Mouse (Mus musculus) CH12.LX (cell line): Measurements from ENCODE around the gene Dapk1. TPM values are rescaled to one million over a fixed set of nuclear protein-coding genes. Genes with fewer than 3 reads are reported as not detected.

Experiments
- DNase-seq: peaks from one replicate; pipeline ENCODE4 v3.0.0-alpha.2; 2013; ENCODE audit errors: extremely low read depth
- H3K27ac ChIP-seq: 2 replicates; pipeline ENCODE4 v1.5.1; 2012; ENCODE audit warnings: low read depth, mild to moderate bottlenecking, control low read depth, moderate library complexity; ENCODE audit not compliant: insufficient read depth
- H3K27me3 ChIP-seq: replicated peaks from 2 replicates; pipeline ENCODE3; 2012; ENCODE audit warnings: inconsistent platforms
- H3K36me3 ChIP-seq, 2 experiments: replicated peaks in 1 of 2; 2 replicates each; pipeline versions ENCODE3 to v1.6.1; 2012; ENCODE audit warnings: inconsistent platforms in 1 of 2, low read length in 1 of 2, mild to moderate bottlenecking in 1 of 2, mixed read lengths in 1 of 2, moderate library complexity in 1 of 2; ENCODE audit not compliant: control insufficient read depth in 1 of 2, insufficient read depth in 1 of 2
- H3K4me1 ChIP-seq, 2 experiments: 2 replicates each; pipeline ENCODE4 v1.6.1; 2012; ENCODE audit warnings: inconsistent platforms in 1 of 2, moderate library complexity in 1 of 2; ENCODE audit not compliant: insufficient read depth in 2 of 2, control insufficient read depth in 1 of 2
- H3K4me2 ChIP-seq: 2 replicates; pipeline ENCODE4 v1.6.1; 2012; ENCODE audit warnings: low read depth, mild to moderate bottlenecking, control low read depth; ENCODE audit not compliant: poor library complexity, insufficient read depth, severe bottlenecking
- H3K4me3 ChIP-seq, 3 experiments: fragments of 150-350 bp in 1 of 3; sonication (generic) in 1 of 3; replicated peaks in 1 of 3; 2 replicates each; pipeline versions ENCODE3 to v1.5.1; 2011 to 2012; ENCODE audit warnings: low read depth in 2 of 3, low read length in 2 of 3, mild to moderate bottlenecking in 2 of 3, moderate library complexity in 2 of 3, control low read depth in 1 of 3, improper control_type of control experiment in 1 of 3, inconsistent platforms in 1 of 3, mixed read lengths in 1 of 3; ENCODE audit not compliant: poor library complexity in 1 of 3
- H3K79me2 ChIP-seq: replicated peaks from 2 replicates; pipeline ENCODE4 v1.6.1; 2012; ENCODE audit warnings: mild to moderate bottlenecking, moderate library complexity; ENCODE audit not compliant: control insufficient read depth, poor library complexity, insufficient read depth, severe bottlenecking; ENCODE audit errors: extremely low read depth
- H3K9ac ChIP-seq: 2 replicates; pipeline ENCODE4 v1.6.1; 2012; ENCODE audit warnings: low read depth, mild to moderate bottlenecking, control low read depth, moderate library complexity; ENCODE audit not compliant: insufficient read depth
- H3K9me3 ChIP-seq: replicated peaks from 2 replicates; pipeline ENCODE3; 2012; ENCODE audit warnings: low read length, inconsistent platforms, mixed read lengths
- CHD1 ChIP-seq: IDR thresholded peaks from 2 replicates; pipeline ENCODE4 v1.6.1; 2012; ENCODE audit warnings: low read depth, low read length, improper control_type of control experiment, inconsistent platforms
- CTCF ChIP-seq, 2 experiments: IDR thresholded peaks in 1 of 2; conservative IDR thresholded peaks in 1 of 2; 2 replicates each; pipeline ENCODE4 v1.5.1; 2011 to 2012; ENCODE audit warnings: low read depth in 2 of 2, low read length in 2 of 2, improper control_type of control experiment in 1 of 2, inconsistent platforms in 1 of 2, mild to moderate bottlenecking in 1 of 2, moderate library complexity in 1 of 2
- E2F4 ChIP-seq: IDR thresholded peaks from 2 replicates; pipeline ENCODE4 v1.6.1; 2011; ENCODE audit warnings: low read depth, low read length, improper control_type of control experiment; ENCODE audit not compliant: insufficient replicate concordance
- ELF1 ChIP-seq: IDR thresholded peaks from 2 replicates; pipeline ENCODE4 v1.6.1; 2014; ENCODE audit warnings: low read depth, mild to moderate bottlenecking, inconsistent platforms, low read length, improper control_type of control experiment
- EP300 ChIP-seq: IDR thresholded peaks from 2 replicates; pipeline ENCODE4 v1.6.1; 2011; ENCODE audit warnings: low read length, improper control_type of control experiment
- ETS1 ChIP-seq: conservative IDR thresholded peaks from 2 replicates; pipeline ENCODE4 v1.6.1; 2012; ENCODE audit warnings: low read depth, mild to moderate bottlenecking, inconsistent platforms, low read length, improper control_type of control experiment, moderate library complexity
- IRF4 ChIP-seq: IDR thresholded peaks from 2 replicates; pipeline ENCODE4 v1.6.1; 2014; ENCODE audit warnings: low read depth, mild to moderate bottlenecking, inconsistent platforms, low read length, improper control_type of control experiment
- JUND ChIP-seq: conservative IDR thresholded peaks from 2 replicates; pipeline ENCODE4 v1.6.1; 2011; ENCODE audit warnings: low read depth, low read length, improper control_type of control experiment
- KAT2A ChIP-seq: IDR thresholded peaks from 2 replicates; pipeline ENCODE4 v1.6.1; 2012; ENCODE audit warnings: low read length, improper control_type of control experiment, inconsistent platforms; ENCODE audit not compliant: insufficient replicate concordance
- MAX ChIP-seq: IDR thresholded peaks from 2 replicates; pipeline ENCODE4 v1.6.1; 2011; ENCODE audit warnings: low read length, improper control_type of control experiment
- MAZ ChIP-seq: IDR thresholded peaks from 2 replicates; pipeline ENCODE4 v1.6.1; 2012; ENCODE audit warnings: low read depth, mild to moderate bottlenecking, inconsistent platforms, low read length, improper control_type of control experiment, moderate library complexity
- MXI1 ChIP-seq: IDR thresholded peaks from 2 replicates; pipeline ENCODE4 v1.6.1; 2011; ENCODE audit warnings: mild to moderate bottlenecking, low read depth, low read length, improper control_type of control experiment
- NELFE ChIP-seq: IDR thresholded peaks from 2 replicates; pipeline ENCODE4 v1.6.1; 2011; ENCODE audit warnings: low read depth, low read length, improper control_type of control experiment
- PAX5 ChIP-seq: IDR thresholded peaks from 2 replicates; pipeline ENCODE4 v1.6.1; 2012; ENCODE audit warnings: low read length, inconsistent platforms, mixed read lengths
- POLR2A ChIP-seq: IDR thresholded peaks from 2 replicates; pipeline ENCODE4 v1.6.1; 2011; ENCODE audit warnings: low read depth, mild to moderate bottlenecking, improper control_type of control experiment, low read length
- POLR2AphosphoS2 ChIP-seq: IDR thresholded peaks from 2 replicates; pipeline ENCODE4 v1.6.1; 2011; ENCODE audit warnings: low read depth, low read length, improper control_type of control experiment
- RAD21 ChIP-seq: IDR thresholded peaks from 2 replicates; pipeline ENCODE4 v1.6.1; 2011; ENCODE audit warnings: low read depth, mild to moderate bottlenecking, low read length, improper control_type of control experiment, moderate library complexity
- RCOR1 ChIP-seq: conservative IDR thresholded peaks from 2 replicates; pipeline ENCODE4 v1.6.1; 2012; ENCODE audit warnings: low read depth, mild to moderate bottlenecking, inconsistent platforms, low read length, improper control_type of control experiment
- SIN3A ChIP-seq: IDR thresholded peaks from 2 replicates; pipeline ENCODE4 v1.6.1; 2012; ENCODE audit warnings: low read length, improper control_type of control experiment, inconsistent platforms
- UBTF ChIP-seq: IDR thresholded peaks from 2 replicates; pipeline ENCODE4 v1.6.1; 2012; ENCODE audit warnings: low read depth, mild to moderate bottlenecking, inconsistent platforms, low read length, improper control_type of control experiment, moderate library complexity
- USF2 ChIP-seq: conservative IDR thresholded peaks from 2 replicates; pipeline ENCODE4 v1.6.1; 2011; ENCODE audit warnings: low read depth, low read length, improper control_type of control experiment
- ZC3H11A ChIP-seq: IDR thresholded peaks from 2 replicates; pipeline ENCODE4 v1.6.1; 2012; ENCODE audit warnings: low read depth, mild to moderate bottlenecking, inconsistent platforms, low read length, improper control_type of control experiment
- ZMIZ1 ChIP-seq: IDR thresholded peaks from 2 replicates; pipeline ENCODE4 v1.6.1; 2012; ENCODE audit warnings: low read depth, mild to moderate bottlenecking, inconsistent platforms, low read length, improper control_type of control experiment
- ZNF384 ChIP-seq: IDR thresholded peaks from 2 replicates; pipeline ENCODE4 v1.6.1; 2012; ENCODE audit warnings: low read depth, low read length, improper control_type of control experiment, inconsistent platforms
- dilution Hi-C: fragments of 300-500 bp; cut with MboI; formaldehyde crosslinking; loops from 2 replicates; pipeline ENCODE4 v1.14.3; 2020; ENCODE audit warnings: low sequenced_read_pairs; ENCODE audit not compliant: extremely low pct_unique_long_range_greater_than_20kb, extremely low pct_ligation_motif_present
- in situ Hi-C: fragments of 300-500 bp; cut with MboI; formaldehyde crosslinking; loops from 3 replicates; pipeline ENCODE4 v1.14.3; 2019; ENCODE audit warnings: low sequenced_read_pairs, low pct_ligation_motif_present, low pct_unique_long_range_greater_than_20kb, mixed read lengths
- polyA plus RNA-seq: library from polyadenylated mRNA; unstranded; fragments of >175 nt; gene quantifications from 2 replicates; pipeline ENCODE4 v1.2.1, GENCODE M21; 2012; ENCODE audit warnings: low read depth; ENCODE audit not compliant: insufficient read length
- total RNA-seq, 2 experiments: library from RNA; depleted of rRNA; stranded (reverse); fragments of 300-350 nt in 1 of 2; fragments of >200 nt in 1 of 2; gene quantifications; 2 replicates each; pipeline ENCODE4 v1.2.3; 2012 to 2014

The Dapk1 gene
- total and polyA plus RNA-seq, 3 experiments: not detected

DNA sequence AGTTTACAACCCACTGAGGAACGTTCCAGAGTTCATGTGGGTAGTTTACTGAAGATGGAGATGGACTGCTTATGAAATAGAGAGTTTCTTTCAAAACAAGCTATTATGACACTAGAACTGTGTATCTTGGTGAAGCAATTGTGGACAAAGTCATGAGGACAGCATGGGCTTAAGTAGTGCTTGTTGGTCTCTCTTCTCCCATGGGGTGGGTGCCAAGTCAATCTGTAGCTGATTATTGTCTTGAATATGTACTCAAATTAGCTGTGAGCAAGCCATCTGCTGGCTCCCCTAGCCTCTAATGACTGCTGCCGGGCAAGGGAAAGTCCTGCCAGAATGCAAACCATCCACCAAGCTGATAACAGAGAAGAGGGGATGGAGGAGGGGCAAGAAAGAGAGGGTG is 58.3 kb downstream of the Dapk1 start:
- H3K27me3 ChIP-seq: no peaks in the 10 kb centered on the region
- in situ Hi-C loops (no loop called here), dilution Hi-C loops (no loop called here)
- H3K27ac ChIP-seq: no peak overlapping the region
- no peaks in the 10 kb centered on the region for H3K79me2 ChIP-seq
- H3K9me3 ChIP-seq: peaks cover 85% of the 10 kb centered on the region
- H3K4me1 ChIP-seq: no peaks in the 10 kb centered on the region
- no peak for TF ChIP-seq RCOR1
- TF ChIP-seq RAD21: no peak
- no peak for TF ChIP-seq USF2
- no peak for TF ChIP-seq NELFE
- no peak overlapping the region for H3K9ac ChIP-seq
- no peaks in the 10 kb centered on the region for H3K36me3 ChIP-seq
- H3K4me3 ChIP-seq: no peak overlapping the region
- no peak for DNase-seq
- H3K4me2 ChIP-seq: no peak overlapping the region

DNA sequence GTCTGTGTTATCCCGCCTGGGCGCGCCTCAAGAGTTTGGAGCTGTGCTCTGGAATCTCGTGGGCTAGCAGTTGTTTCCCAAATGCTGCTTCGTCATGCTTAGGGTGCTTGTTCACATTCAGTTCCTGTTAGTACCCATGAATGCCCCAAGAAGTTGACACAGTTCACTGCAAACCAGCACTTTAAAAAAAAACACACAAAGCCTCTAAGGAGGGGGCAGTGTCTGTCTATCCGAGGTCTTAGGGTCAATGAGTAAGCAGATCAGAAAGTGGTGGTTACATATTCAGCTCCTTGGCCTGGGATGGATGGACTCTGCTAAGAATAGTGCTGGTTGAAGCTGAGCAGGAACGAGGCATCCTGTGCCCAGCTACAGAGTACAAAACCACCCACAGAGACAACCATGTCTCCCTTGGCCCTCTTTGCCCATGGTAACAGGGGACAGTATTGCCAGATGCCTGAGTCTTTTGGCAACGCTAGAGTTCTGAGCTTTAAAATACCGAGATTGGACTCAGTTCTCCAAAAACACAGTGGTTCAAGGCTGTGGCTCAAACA is 59.0 kb downstream of the Dapk1 start:
- in situ Hi-C loops: no loop called here

DNA sequence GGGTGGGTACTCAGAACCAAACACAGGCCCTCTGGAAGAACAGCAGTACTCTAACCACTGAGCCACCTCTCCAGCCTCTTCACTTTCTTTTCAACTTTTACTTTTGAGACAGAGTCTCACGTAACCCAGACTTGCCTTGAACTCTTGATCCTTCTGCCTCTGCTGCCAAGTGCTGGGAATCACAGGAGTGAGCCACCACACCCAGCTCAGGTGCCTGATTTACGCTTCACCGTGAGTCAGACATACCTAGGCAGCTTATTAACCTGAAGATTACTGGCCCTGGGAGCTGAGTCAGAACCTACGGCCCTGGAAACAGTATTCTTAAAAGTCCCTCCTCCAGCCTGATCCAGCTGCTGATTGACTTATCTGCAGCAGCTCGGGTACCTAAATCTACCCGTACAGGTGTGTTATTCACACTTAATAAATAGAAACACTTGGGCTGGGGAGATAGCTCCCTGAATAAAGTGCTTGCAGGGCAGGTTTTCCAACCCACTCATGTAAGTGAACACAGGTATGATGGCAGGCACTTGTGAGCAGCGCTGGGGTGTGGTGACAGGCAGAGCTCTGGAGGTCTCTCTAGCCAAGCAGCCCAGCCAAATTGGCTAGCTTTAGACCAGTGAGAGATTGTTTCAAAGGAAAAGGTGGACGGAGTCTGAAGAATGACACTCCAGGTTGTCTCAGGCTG is 60.9 kb downstream of the Dapk1 start:
- Histone ChIP-seq H3K27me3 (no peaks in the 10 kb centered on the region), H3K4me3 (no peak overlapping the region), H3K9ac (no peak overlapping the region), H3K9me3 (peaks cover 82% of the 10 kb centered on the region), H3K4me2 (no peak overlapping the region), H3K36me3 (no peaks in the 10 kb centered on the region), H3K79me2 (no peaks in the 10 kb centered on the region), H3K27ac (no peak overlapping the region), H3K4me1 (no peaks in the 10 kb centered on the region)
- dilution Hi-C loops (no loop called here), in situ Hi-C loops (no loop called here)
- no peak for DNase-seq
- TF ChIP-seq MAZ (no peak), MXI1 (no peak), EP300 (no peak), ZNF384 (no peak), ZMIZ1 (no peak), POLR2A (no peak), CTCF (conservative IDR thresholded peaks at IDR 0.05 in 1 of 2, IDR thresholded peaks at IDR 0.05 in 1 of 2; ENCODE audit: low read depth in 2 of 2, low read length in 2 of 2) (no peak), PAX5 (no peak), POLR2AphosphoS2 (no peak), UBTF (no peak), E2F4 (no peak)

More for the DNA sequence above, 59.0 kb downstream of the Dapk1 start:
- dilution Hi-C loops: no loop called here
- Histone ChIP-seq H3K4me1 (no peaks in the 10 kb centered on the region), H3K9ac (no peak overlapping the region), H3K9me3 (peaks cover 84% of the 10 kb centered on the region), H3K79me2 (no peaks in the 10 kb centered on the region), H3K4me3 (no peak overlapping the region), H3K27me3 (no peaks in the 10 kb centered on the region), H3K4me2 (no peak overlapping the region), H3K36me3 (no peaks in the 10 kb centered on the region), H3K27ac (no peak overlapping the region)
- TF ChIP-seq SIN3A (no peak), CTCF (conservative IDR thresholded peaks at IDR 0.05 in 1 of 2, IDR thresholded peaks at IDR 0.05 in 1 of 2; ENCODE audit: low read depth in 2 of 2, low read length in 2 of 2) (no peak), ZC3H11A (no peak), RAD21 (no peak), IRF4 (no peak), ELF1 (no peak), RCOR1 (no peak), USF2 (no peak), JUND (no peak), PAX5 (no peak), MAX (no peak), KAT2A (no peak), ETS1 (no peak), EP300 (no peak), CHD1 (no peak)
- no peak for DNase-seq
